Mouse (Mus musculus) liver, embryonic 11.5 days (tissue): ENCODE measurements around the gene Tnik. TPM values are rescaled to one million over a fixed set of nuclear protein-coding genes. Genes with fewer than 3 reads are reported as not detected.

ENCODE experiments used
- ATAC-seq: fragments of 200-750 bp; cut with Nextera tagmentation; replicated peaks from 2 replicates; pipeline ENCODE4 v1.8.0; 2017; ENCODE audit warnings: moderate number of reproducible peaks, mild to moderate bottlenecking, moderate TSS enrichment, moderate library complexity; ENCODE audit not compliant: low FRiP score
- DNase-seq: peaks from one replicate; pipeline ENCODE4 v3.0.0-alpha.2; 2017; ENCODE audit warnings: low spot score
- H3K27ac ChIP-seq: fragments of 300-500 bp; sonication (generic); 2 replicates; pipeline ENCODE4 v1.5.1; 2014; ENCODE audit warnings: mild to moderate bottlenecking, low read depth, low read length, control low read depth
- H3K27me3 ChIP-seq: fragments of 300-500 bp; sonication (generic); replicated peaks from 2 replicates; pipeline ENCODE4 v1.6.1; 2014; ENCODE audit warnings: low read length, mixed read lengths; ENCODE audit not compliant: control insufficient read depth, insufficient read depth
- H3K36me3 ChIP-seq: fragments of 300-500 bp; sonication (generic); 2 replicates; pipeline ENCODE4 v1.6.1; 2014; ENCODE audit warnings: mild to moderate bottlenecking, low read length, moderate library complexity, mixed read lengths; ENCODE audit not compliant: control insufficient read depth, insufficient read depth
- H3K4me1 ChIP-seq: fragments of 300-500 bp; sonication (generic); replicated peaks from 2 replicates; pipeline ENCODE4 v1.6.1; 2014; ENCODE audit warnings: low read length, mixed read lengths; ENCODE audit not compliant: control insufficient read depth, insufficient read depth
- H3K4me2 ChIP-seq: fragments of 300-500 bp; sonication (generic); 2 replicates; pipeline ENCODE4 v1.6.1; 2014; ENCODE audit warnings: mild to moderate bottlenecking, control low read depth, moderate library complexity
- H3K4me3 ChIP-seq: fragments of 300-500 bp; sonication (generic); 2 replicates; pipeline ENCODE4 v1.5.1; 2014; ENCODE audit warnings: low read depth, low read length, control low read depth
- H3K9ac ChIP-seq: fragments of 300-500 bp; sonication (generic); 2 replicates; pipeline ENCODE4 v1.6.1; 2014; ENCODE audit warnings: low read depth, low read length, control low read depth
- H3K9me3 ChIP-seq: fragments of 300-500 bp; sonication (generic); 2 replicates; pipeline ENCODE4 v1.6.1; 2016; ENCODE audit warnings: low read length, inconsistent platforms, mixed read lengths; ENCODE audit not compliant: control insufficient read depth
- WGBS: fragments of 180-500 bp; shearing (Covaris S2); extraction: QIAGEN DNeasy Blood & Tissue Kit; methylation state at CpG from one replicate; pipeline ENCODE4 v1.1.7; 2014; 5-methylcytosine and 5-hydroxymethylcytosine counted together
- polyA plus RNA-seq: library from polyadenylated mRNA; unstranded; fragments of >200 nt; fragmentation: Nextera tagmentation; extraction: Ambion mirVana; gene quantifications from 2 replicates; pipeline ENCODE4 v1.2.1, GENCODE M21; 2014

Gene Tnik
- polyA plus RNA-seq, 1 experiment from 2014 or later, result 11.8 TPM

DNA sequence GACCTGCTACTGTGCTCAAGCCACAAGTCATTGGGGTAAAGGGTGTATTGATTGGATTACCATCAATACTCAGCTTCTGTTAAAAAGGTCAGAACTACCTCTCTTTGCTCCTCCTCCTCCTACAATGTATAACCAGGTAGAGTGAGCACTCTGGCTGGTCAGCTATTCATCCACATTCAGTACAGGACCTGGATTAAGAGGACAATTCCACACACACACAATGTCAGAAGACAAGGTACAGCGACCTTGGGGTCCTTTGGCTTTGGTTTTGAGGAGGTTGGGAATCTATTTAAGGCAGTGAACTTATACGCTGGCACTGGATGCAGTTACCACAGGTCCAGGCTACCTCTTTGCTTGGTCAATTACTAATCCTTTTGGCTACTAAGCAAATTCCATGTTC is 434.8 kb downstream of the Tnik start, which contains the start of gene Slc2a2:
Gene Slc2a2, plus strand, starts transcription at position 107 of the 400 bp plus-strand sequence.
- no peaks in the 10 kb centered on the region for H3K4me1 ChIP-seq
- no peaks in the 10 kb centered on the region for H3K27me3 ChIP-seq
- peak within 1 kb of the TSS; percentile 42 for H3K4me2 ChIP-seq
- H3K4me3 ChIP-seq, result peak within 1 kb of the TSS; percentile 35
- no peaks in the 10 kb centered on the region for H3K36me3 ChIP-seq
- H3K9ac ChIP-seq, result no peak within 1 kb of the TSS
- ATAC-seq (0 out of 2 replicates have a peak, but pooled peaks have one; percentile 29), DNase-seq (no peak)
- WGBS, result 81% methylated on average over 2 of the region's 2 CpGs
- H3K9me3 ChIP-seq, result no peaks in the 10 kb centered on the region
- no peak within 1 kb of the TSS; the same call in 1 of the 2 replicates for H3K27ac ChIP-seq

DNA sequence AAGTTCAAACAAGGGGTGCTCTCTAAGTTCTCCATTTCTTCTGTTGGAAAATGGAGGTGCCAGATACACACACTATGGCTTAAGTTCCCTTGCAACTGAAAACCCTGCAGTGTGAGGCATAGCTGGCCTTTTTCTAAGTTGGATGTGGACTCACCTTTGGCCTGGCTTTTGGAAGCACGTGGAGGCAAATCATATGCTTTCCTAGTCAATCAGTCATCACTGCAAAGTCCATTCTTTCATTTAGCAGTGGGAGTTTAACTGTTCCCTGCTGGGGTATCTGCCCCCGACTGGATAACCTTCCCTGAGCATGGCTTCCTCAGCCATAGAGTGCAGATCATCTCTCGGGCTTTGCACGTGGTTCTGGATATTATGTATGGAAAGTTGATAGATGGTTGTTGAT is 436.6 kb downstream of the Tnik start:
- no peaks in the 10 kb centered on the region for H3K9me3 ChIP-seq
- H3K27me3 ChIP-seq, result no peaks in the 10 kb centered on the region
- H3K4me1 ChIP-seq, result no peaks in the 10 kb centered on the region
- ATAC-seq (no peak), DNase-seq (no peak)
- no peak overlapping the region for H3K4me3 ChIP-seq
- H3K9ac ChIP-seq, result no peak overlapping the region
- 68% methylated on average over 4 of the region's 4 CpGs for WGBS
- H3K4me2 ChIP-seq, result peak overlapping the region; percentile 42
- no peak overlapping the region for H3K27ac ChIP-seq
- no peaks in the 10 kb centered on the region for H3K36me3 ChIP-seq

DNA sequence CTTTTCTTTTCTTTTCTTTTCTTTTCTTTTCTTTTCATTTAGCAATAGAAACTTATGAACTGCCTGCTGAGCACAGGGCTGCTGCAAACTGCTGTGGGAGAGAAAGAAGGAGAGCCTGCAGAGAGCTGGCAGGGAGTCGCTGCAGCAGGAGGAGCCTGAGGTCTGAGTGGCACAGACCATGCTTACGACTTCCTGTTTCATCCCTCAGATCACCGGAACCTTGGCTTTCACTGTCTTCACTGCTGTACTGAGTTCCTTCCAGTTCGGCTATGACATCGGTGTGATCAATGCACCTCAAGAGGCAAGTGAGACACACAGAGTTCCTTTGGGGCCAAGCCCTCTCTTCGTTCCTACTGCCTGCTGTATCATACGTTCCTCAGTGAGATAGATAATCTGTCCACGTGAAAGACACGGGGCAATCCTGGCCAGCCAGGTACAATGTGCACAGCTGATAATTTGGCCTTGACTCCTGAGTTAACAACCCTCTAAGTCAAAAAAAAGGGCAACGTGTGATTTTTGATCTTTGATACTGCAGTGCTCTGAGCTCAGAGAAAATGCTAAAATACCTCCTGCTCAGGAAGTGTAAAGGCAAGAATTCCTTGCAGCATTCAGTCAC is 442.6 kb downstream of the Tnik start:
- WGBS, result 40% methylated on average over 10 of the region's 10 CpGs

DNA sequence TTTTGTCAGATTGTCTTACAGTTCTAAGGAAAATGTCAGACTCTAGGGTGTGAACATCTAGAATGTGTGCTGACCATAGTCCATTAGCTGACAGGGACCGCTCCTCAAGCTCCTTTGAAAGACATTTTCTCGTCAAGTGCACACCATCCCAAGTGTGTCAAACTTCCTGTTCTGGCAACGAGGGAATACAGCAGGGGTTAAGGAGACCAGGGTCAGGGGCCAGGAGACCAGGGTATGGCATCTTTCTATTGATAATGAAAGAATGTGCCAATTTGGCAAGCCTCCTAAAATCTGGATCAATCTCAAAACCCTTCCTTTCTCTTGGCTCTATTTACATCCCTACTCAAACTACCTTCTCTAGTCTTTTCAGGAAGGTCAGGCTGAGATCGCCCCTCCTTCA is 443.7 kb downstream of the Tnik start:
- no peak for ATAC-seq
- no peak for DNase-seq
- Histone ChIP-seq H3K27me3 (no peaks in the 10 kb centered on the region), H3K36me3 (no peaks in the 10 kb centered on the region), H3K27ac (no peak overlapping the region), H3K9me3 (no peaks in the 10 kb centered on the region), H3K9ac (no peak overlapping the region), H3K4me2 (no peak overlapping the region), H3K4me3 (no peak overlapping the region), H3K4me1 (0 out of 2 replicates have a peak, but pooled peaks cover 4% of the 10 kb centered on the region)
- 70% methylated on average over 4 of the region's 4 CpGs for WGBS

More for the DNA sequence above, 442.6 kb downstream of the Tnik start:
- H3K27me3 ChIP-seq, result no peaks in the 10 kb centered on the region
- H3K9ac ChIP-seq, result no peak overlapping the region
- ATAC-seq, result no peak
- no peaks in the 10 kb centered on the region for H3K36me3 ChIP-seq
- H3K4me2 ChIP-seq, result peak overlapping the region; percentile 31; the same call in 1 of the 2 replicates
- no peak for DNase-seq
- 0 out of 2 replicates have a peak, but pooled peaks cover 4% of the 10 kb centered on the region for H3K4me1 ChIP-seq
- no peak overlapping the region for H3K4me3 ChIP-seq
- H3K27ac ChIP-seq, result no peak overlapping the region
- no peaks in the 10 kb centered on the region for H3K9me3 ChIP-seq

DNA sequence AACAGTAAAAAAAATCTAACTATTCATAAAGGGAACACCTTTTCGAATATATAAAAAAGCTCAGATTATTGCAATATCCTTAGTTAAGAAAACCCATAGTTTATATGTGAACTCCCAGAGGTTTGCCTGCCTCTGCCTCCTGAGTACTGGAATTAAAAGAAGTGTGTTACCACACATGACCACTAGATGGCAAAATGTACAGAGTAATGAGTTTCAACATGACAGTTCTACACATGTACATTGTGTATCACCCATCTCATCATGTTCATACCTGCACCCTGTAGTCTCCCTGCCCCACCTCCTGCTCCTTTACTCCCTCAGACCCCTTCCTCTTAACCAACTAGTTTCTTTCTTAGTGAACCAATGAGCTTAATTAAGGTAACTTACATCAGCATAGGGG is 446.7 kb downstream of the Tnik start:
- ATAC-seq (no peak), DNase-seq (no peak)
- Histone ChIP-seq H3K4me3 (no peak overlapping the region), H3K9me3 (no peaks in the 10 kb centered on the region), H3K4me2 (no peak overlapping the region), H3K27me3 (no peaks in the 10 kb centered on the region), H3K4me1 (0 out of 2 replicates have a peak, but pooled peaks cover 4% of the 10 kb centered on the region), H3K9ac (no peak overlapping the region), H3K27ac (no peak overlapping the region), H3K36me3 (no peaks in the 10 kb centered on the region)
- 32% methylated on average over 1 of the region's 1 CpGs for WGBS

DNA sequence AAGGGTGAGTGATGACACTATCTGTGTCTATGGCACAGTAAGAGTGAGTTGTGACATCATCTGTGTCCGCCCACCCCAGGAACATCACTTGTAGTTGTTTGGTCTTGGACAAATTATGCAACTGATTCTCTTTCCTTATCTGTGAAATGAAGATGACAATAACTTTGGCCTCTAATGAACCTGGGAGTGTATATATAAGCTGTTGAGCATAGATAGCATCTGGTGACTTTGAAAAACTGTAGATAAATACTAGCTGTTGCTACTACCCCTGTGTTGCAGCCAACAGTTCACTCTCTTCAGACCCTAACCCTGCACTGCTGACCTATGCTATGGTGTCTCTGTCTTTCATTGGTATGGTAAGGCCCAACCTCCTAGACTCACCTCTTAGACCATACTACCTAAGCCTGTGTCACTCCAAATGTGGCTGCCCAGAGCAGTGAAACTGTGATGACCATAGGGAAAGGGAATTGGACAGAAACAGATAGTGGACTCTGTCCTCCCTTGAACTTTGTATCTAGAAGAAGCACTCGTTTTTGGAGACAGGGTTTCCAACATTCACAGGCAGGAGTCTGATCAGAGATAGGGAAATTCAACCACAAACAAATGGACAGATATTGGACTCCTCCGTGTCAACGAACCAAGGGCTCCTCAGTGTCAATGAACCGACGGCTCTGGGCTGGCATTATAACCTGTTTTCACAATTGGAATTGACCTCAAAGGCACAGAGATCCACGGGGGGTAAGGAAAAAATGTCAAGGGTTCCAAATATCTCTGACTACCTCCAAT is 451.1 kb downstream of the Tnik start:
- H3K9me3 ChIP-seq, result no peaks in the 10 kb centered on the region

DNA sequence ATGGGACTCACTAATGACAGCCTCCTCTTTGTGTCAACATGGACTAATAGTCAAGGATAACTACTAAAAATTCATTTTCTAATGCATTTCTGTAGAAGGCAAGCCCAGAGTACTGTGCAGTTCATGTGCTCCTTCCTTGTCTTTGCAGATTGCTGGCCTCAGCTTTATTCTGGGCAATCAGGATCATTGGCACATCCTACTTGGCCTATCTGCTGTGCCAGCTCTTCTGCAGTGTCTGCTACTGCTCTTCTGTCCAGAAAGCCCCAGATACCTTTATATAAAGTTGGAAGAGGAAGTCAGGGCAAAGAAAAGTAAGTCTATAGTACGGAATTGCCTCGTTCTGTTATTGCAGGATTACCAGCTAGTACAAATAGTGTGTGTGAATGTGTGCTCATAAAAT is 455.5 kb downstream of the Tnik start:
- ATAC-seq (no peak), DNase-seq (no peak)
- Histone ChIP-seq H3K4me2 (no peak overlapping the region), H3K36me3 (no peaks in the 10 kb centered on the region), H3K9ac (no peak overlapping the region), H3K4me3 (no peak overlapping the region), H3K9me3 (no peaks in the 10 kb centered on the region), H3K4me1 (peaks cover 3% of the 10 kb centered on the region; the same call in 1 of the 2 replicates), H3K27me3 (no peaks in the 10 kb centered on the region), H3K27ac (no peak overlapping the region)
- 77% methylated on average over 2 of the region's 2 CpGs for WGBS

More for the DNA sequence above, 451.1 kb downstream of the Tnik start:
- ATAC-seq (no peak), DNase-seq (no peak)
- Histone ChIP-seq H3K36me3 (no peaks in the 10 kb centered on the region), H3K9ac (no peak overlapping the region), H3K4me2 (no peak overlapping the region), H3K4me1 (no peaks in the 10 kb centered on the region), H3K4me3 (no peak overlapping the region), H3K27ac (no peak overlapping the region), H3K27me3 (no peaks in the 10 kb centered on the region)
- 56% methylated on average over 7 of the region's 7 CpGs for WGBS

DNA sequence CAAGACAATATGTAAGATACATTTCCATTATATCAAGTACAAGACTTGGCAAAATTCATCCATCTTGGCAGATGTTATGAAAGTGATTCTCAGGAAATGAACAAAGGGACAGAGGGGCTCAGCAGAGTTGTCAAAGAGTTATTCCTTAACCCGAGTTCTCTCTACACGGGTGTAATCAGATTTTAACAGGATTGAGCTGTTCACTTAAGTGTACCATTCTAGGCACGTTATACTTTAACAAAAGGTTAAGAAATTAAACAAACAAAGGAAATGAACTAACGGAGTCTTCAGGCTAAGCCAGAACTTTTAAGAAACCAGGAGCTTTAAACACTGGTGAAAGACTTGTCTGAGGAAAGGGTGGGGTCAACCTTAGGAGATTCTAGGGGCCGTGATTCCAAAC is 458.2 kb downstream of the Tnik start:
- no peak overlapping the region for H3K9ac ChIP-seq
- no peaks in the 10 kb centered on the region for H3K27me3 ChIP-seq
- ATAC-seq (no peak), DNase-seq (no peak)
- peaks cover 3% of the 10 kb centered on the region; the same call in 1 of the 2 replicates for H3K4me1 ChIP-seq
- no peaks in the 10 kb centered on the region for H3K36me3 ChIP-seq
- H3K27ac ChIP-seq, result no peak overlapping the region
- H3K4me3 ChIP-seq, result no peak overlapping the region
- no peak overlapping the region for H3K4me2 ChIP-seq
- no peaks in the 10 kb centered on the region for H3K9me3 ChIP-seq
- 71% methylated on average over 5 of the region's 5 CpGs for WGBS
